Mouse (Mus musculus) cerebellum, adult 2 months (tissue): Measurements from ENCODE around the gene Qtrt2. TPM values are rescaled to one million over a fixed set of nuclear protein-coding genes. Genes with fewer than 3 reads are reported as not detected.
A peak's percentile ranks its signal among the peaks of the same experiment; 100 is the strongest.

ENCODE experiments used
- DNase-seq, 2 experiments: peaks; one replicate each; pipeline ENCODE4 v3.0.0; 2021
- H3K27ac ChIP-seq: fragments of 200-500 bp; 2 replicates; pipeline ENCODE4 v1.5.1; 2012; ENCODE audit warnings: low read length, control low read depth, inconsistent platforms; ENCODE audit not compliant: insufficient read depth
- H3K27me3 ChIP-seq: fragments of 200-500 bp; 2 replicates; pipeline ENCODE4 v1.6.1; 2012; ENCODE audit warnings: inconsistent platforms, mild to moderate bottlenecking, low read length, moderate library complexity; ENCODE audit not compliant: control insufficient read depth, insufficient read depth
- H3K4me1 ChIP-seq: fragments of 200-500 bp; 2 replicates; pipeline ENCODE4 v1.6.1; 2011; ENCODE audit warnings: low read length; ENCODE audit not compliant: control insufficient read depth, insufficient read depth
- H3K4me3 ChIP-seq: fragments of 200-500 bp; replicated peaks from 2 replicates; pipeline ENCODE3; 2011; ENCODE audit warnings: mild to moderate bottlenecking, low read depth, low read length, control low read depth; ENCODE audit not compliant: insufficient read depth
- CTCF ChIP-seq: fragments of 200-500 bp; IDR thresholded peaks from 2 replicates; pipeline ENCODE4 v1.5.1; 2011; ENCODE audit warnings: low read depth, mild to moderate bottlenecking, control low read depth, low read length, moderate library complexity, borderline replicate concordance; ENCODE audit not compliant: insufficient read depth
- POLR2A ChIP-seq: fragments of 200-500 bp; IDR thresholded peaks from 2 replicates; pipeline ENCODE4 v1.6.1; 2011; ENCODE audit warnings: low read length, control low read depth, borderline replicate concordance; ENCODE audit not compliant: insufficient read depth
- WGBS: fragments of 180-500 bp; shearing (Covaris S2); methylation state at CpG from one replicate; pipeline ENCODE4 v1.1.7; 2018; 5-methylcytosine and 5-hydroxymethylcytosine counted together
- polyA plus RNA-seq: library from polyadenylated mRNA; depleted of rRNA; stranded (reverse); fragments of >200 nt; gene quantifications from 2 replicates; pipeline ENCODE4 v1.2.3, GENCODE M21; 2012; rRNA removed

Qtrt2 gene
- 29.6 and 32.4 TPM in 2 replicates for polyA plus RNA-seq

GRCm38 (mm10) chr16:43926341-43926859 is at the start of gene Qtrt2:
TSS of gene Qtrt2 (minus strand) at chr16:43926809.
- WGBS = 83% methylated on average over 6 of the region's 6 CpGs
- H3K27me3 ChIP-seq = no peaks in the 10 kb centered on the region
- no peak within 1 kb of the TSS for H3K4me3 ChIP-seq
- TF ChIP-seq CTCF (no peak), POLR2A (no peak)
- peaks cover 2% of the 10 kb centered on the region; the same call in 1 of the 2 replicates for H3K4me1 ChIP-seq
- DNase-seq = no peak
- H3K27ac ChIP-seq = no peak within 1 kb of the TSS

DNA sequence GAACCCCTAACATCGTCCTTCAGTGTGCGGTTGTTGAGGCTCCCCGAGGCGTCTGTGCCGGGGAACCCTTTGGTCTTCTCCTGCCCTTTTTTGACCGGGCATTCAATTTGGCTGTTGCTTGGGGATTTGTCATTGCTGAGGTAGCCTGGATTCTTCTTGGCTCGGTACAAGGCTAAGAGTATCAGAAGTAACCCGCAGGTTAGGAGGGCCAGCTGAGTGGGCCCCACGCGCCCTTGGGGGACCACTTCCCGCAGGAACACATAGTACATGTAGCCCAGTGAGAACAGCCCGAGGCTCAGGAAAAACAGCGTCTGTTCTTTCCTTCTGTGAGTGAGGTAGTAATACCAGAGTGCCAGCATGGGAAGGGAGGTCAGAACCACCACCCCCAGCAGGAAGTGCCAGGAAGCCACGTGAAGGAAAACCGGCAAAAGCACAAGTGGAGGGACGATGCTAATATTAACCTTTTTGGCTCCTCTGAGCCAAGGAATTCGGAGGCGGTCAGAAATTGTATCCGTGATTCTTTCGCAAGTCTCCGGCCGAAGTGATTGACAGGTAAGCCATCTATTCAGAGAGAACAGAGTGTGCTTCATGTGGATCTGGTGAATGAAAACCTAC is 47.1 kb upstream of the Qtrt2 start:
- no peak overlapping the region for H3K27ac ChIP-seq
- 71% methylated on average over 22 of the region's 22 CpGs for WGBS
- no peak overlapping the region for H3K4me3 ChIP-seq
- H3K27me3 ChIP-seq = no peaks in the 10 kb centered on the region
- H3K4me1 ChIP-seq = no peaks in the 10 kb centered on the region
- no peak for DNase-seq
- TF ChIP-seq CTCF (no peak), POLR2A (no peak)

DNA sequence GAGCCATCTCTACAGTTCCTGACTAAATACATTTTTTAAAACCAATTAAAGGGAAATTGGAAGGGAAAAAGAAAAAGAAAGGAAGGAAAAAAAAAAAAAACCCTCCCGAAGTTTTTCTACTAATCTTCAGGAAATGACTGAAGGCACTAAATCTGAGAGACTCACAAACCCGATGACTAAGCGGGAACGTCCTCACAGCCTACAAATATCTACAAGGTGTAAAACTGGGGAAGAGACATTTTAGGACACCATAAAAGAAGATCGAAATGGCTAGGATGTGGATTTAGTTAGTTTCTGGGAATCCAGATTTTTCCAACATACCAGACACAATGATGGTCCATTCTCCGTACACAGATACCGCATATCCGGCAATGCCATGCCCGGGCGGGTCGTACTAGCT is 46.5 kb upstream of the Qtrt2 start:
- TF ChIP-seq POLR2A = no peak
- no peak for TF ChIP-seq CTCF
- H3K27ac ChIP-seq = no peak overlapping the region
- no peaks in the 10 kb centered on the region for H3K27me3 ChIP-seq
- 92% methylated on average over 11 of the region's 11 CpGs for WGBS
- H3K4me3 ChIP-seq = no peak overlapping the region
- H3K4me1 ChIP-seq = no peaks in the 10 kb centered on the region
- no peak for DNase-seq

GRCm38 (mm10) chr16:43972391-43972790 is 45.8 kb upstream of the Qtrt2 start:
- no peak overlapping the region for H3K4me3 ChIP-seq
- no peaks in the 10 kb centered on the region for H3K4me1 ChIP-seq
- TF ChIP-seq CTCF = no peak
- TF ChIP-seq POLR2A = no peak
- WGBS = 96% methylated on average over 2 of the region's 2 CpGs
- no peak overlapping the region for H3K27ac ChIP-seq
- DNase-seq = no peak
- H3K27me3 ChIP-seq = no peaks in the 10 kb centered on the region

GRCm38 (mm10) chr16:43971741-43972140 is 45.1 kb upstream of the Qtrt2 start:
- Histone ChIP-seq H3K27ac (no peak overlapping the region), H3K4me3 (no peak overlapping the region), H3K27me3 (no peaks in the 10 kb centered on the region), H3K4me1 (no peaks in the 10 kb centered on the region)
- TF ChIP-seq POLR2A (no peak), CTCF (no peak)
- WGBS = 95% methylated on average over 9 of the region's 9 CpGs
- no peak for DNase-seq

DNA sequence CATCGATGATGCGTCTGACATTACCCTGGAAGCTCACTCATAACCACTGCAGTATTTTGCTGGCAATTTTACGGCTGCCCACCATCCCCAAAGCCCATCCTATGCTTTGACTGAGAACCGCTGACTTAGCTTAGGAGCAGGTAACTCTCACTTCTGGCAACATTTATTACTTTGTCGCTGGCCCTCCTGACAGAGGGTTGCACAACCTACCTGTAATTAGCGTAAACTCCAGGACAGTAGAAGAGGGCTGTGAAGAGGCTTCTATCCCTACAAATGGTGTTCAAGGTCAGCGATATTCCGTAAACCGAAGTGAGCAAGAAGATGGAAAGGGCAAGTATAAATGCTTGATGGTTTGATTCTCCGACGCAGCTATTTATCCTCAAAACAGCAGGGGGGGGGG is 44.6 kb upstream of the Qtrt2 start:
- Histone ChIP-seq H3K27me3 (no peaks in the 10 kb centered on the region), H3K4me1 (no peaks in the 10 kb centered on the region), H3K4me3 (no peak overlapping the region), H3K27ac (no peak overlapping the region)
- TF ChIP-seq POLR2A = no peak
- TF ChIP-seq CTCF = no peak
- no peak for DNase-seq
- WGBS = 94% methylated on average over 11 of the region's 11 CpGs

DNA sequence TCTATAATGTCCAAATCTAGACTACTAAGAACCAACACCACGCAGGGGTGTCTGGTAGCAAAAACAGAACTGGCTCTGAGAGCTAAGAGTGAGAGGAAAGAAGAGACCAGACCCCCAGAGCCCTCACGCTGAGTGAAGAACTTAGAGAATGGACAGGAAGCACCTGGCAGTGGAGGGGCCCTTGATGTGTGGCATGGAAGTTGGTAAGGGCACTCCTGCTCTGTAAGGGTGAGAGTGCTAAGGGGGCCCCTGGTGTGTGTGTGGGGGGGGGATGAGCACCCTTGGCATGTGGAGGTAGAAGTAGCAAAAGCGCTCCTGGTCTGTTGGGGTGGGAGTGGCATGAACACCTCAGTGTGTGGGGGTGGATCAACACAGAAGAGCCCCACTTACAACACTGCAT is 43.8 kb upstream of the Qtrt2 start:
- no peaks in the 10 kb centered on the region for H3K27me3 ChIP-seq
- no peak overlapping the region for H3K4me3 ChIP-seq
- no peaks in the 10 kb centered on the region for H3K4me1 ChIP-seq
- DNase-seq = no peak
- 97% methylated on average over 3 of the region's 3 CpGs for WGBS
- TF ChIP-seq POLR2A (no peak), CTCF (no peak)
- no peak overlapping the region for H3K27ac ChIP-seq

DNA sequence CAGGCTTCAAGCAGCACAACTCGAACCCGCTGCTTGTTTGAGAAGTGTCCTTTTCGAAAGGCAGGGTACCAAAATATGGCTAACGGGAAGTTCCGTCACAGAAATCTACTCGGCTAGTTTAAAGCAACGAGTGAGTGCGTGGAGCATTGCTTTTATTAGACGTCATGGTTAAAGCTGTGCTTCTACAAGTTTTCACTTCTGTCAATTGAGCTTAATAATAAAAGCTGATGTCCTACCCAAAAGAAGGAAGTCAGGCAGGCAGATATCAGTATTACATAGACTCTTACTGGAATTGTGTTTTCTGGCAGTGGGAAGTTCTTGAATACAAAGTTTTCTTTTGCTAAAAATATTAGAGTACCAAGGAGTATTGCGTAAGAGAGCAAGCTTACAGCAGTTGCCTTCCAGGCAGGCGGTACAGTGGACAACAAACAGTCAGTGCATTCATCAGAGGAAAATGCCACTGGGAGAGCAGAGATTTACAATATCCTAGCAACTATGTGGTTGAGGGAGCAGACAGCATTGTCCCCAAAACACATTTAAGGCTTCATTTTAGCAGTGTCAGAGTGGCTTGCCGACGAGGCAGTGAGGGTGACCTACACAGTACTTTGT is 39.3 kb upstream of the Qtrt2 start:
- H3K27me3 ChIP-seq = no peaks in the 10 kb centered on the region
- no peak for TF ChIP-seq CTCF
- no peak for TF ChIP-seq POLR2A
- 57% methylated on average over 13 of the region's 13 CpGs for WGBS
- no peak overlapping the region for H3K4me3 ChIP-seq
- DNase-seq = peak in 1 of 2 experiments; percentile 4
- no peaks in the 10 kb centered on the region for H3K4me1 ChIP-seq
- H3K27ac ChIP-seq = no peak overlapping the region
